Mouse (Mus musculus) spleen, adult 2 months (tissue): ENCODE measurements around the gene Cfap126.
"Not testable (repeated sequence)": the region's sequence is repeated elsewhere in the genome, so short reads cannot be mapped to it uniquely, and the experiment has no call there.

Source experiments
- CTCF ChIP-seq: fragments of 200-500 bp; IDR thresholded peaks from 2 replicates; pipeline ENCODE4 v1.5.1; 2011; ENCODE audit warnings: mild to moderate bottlenecking, inconsistent platforms; ENCODE audit not compliant: insufficient read depth, insufficient read length, insufficient replicate concordance; ENCODE audit errors: extremely low read depth
- POLR2A ChIP-seq: fragments of 200-500 bp; IDR thresholded peaks from 2 replicates; pipeline ENCODE4 v1.6.1; 2011; ENCODE audit warnings: low read depth, low read length, inconsistent platforms

- not testable (repeated sequence) for TF ChIP-seq CTCF, POLR2A
Observed at GRCm38 (mm10) chr1:171142981-171143380, 29.3 kb downstream of the Cfap126 start.
